In the genomic region with DNA sequence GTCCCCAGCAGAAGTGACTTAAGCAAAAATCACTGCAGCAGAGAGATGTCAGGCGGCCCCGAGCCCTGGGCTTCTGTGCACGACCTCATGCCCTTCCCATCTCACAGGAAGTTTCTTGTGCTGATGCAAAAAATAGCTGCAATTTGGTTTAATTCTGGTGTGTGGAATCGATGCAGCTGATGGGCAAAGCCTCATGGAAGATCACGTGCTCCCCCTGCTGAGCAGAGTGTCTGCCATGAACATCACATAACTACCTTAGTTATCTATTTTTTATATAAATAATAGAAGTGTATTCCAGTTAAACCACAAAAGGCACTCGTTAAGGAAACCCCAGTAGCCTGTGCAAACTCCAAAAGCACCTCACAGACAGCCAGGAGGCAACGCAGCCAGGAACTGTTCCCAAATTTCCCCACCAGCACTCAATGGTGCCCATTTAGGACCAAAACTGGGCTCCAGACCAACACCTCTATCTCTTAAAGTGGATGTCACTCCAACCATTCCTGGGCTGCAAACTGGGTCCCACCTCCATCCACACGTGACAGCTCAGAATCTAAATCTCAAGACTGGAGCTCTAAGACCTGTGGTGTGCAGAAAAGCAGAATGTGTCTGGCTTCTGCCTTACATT, we compare ENCODE assay signal across 13 mouse cellular contexts.
A peak's percentile ranks its signal among the peaks of the same experiment; 100 is the strongest.
DNase-seq lines count a peak whose midpoint lies in the region; ATAC-seq and TF ChIP-seq lines count a peak whose summit lies in the region.
"Had no signal": no experiment of that assay in that cellular context is flagged by ENCODE, and none has a peak within 500 bp of the region (broad histone marks: within the 10 kb centered on the region; RNA-seq: fewer than 3 reads in every experiment).

No protein-coding gene starts in this region.

- no peaks in the 10 kb centered on the region for H3K36me3 ChIP-seq in heart, adult 2 months (ENCODE audit: control insufficient read depth, insufficient read depth, low read length)
- H3K36me3 ChIP-seq in heart, embryonic 12.5 days = no peaks in the 10 kb centered on the region
- no peaks in the 10 kb centered on the region for H3K36me3 ChIP-seq in midbrain, embryonic 14.5 days (ENCODE audit: control insufficient read depth, insufficient read depth, low read length)
- no peaks in the 10 kb centered on the region for H3K36me3 ChIP-seq in midbrain, embryonic 10.5 days
- H3K36me3 ChIP-seq: embryonic facial prominence, embryonic 13.5 days; liver, embryonic 13.5 days; midbrain, embryonic 12.5 days had no signal

- intact Hi-C loops in heart, adult 2 months (cut with DNase I) = loop anchor here (5.0 kb wide), 1 partner anchor 40 kb away; no protein-coding TSS in a partner anchor
- intact Hi-C loops in heart, postnatal 10 days (cut with DNase I) = no loop called here

- H3K79me2 ChIP-seq in heart, adult 2 months (replicated peaks; ENCODE audit: control insufficient read depth, insufficient read depth, low read length) = no peaks in the 10 kb centered on the region

- TF ChIP-seq CTCF in heart, adult 2 months (IDR thresholded peaks at IDR 0.05) = 0 out of 2 replicates have a peak, but pooled peaks have one; percentile 17

- no peak overlapping the region for H3K4me2 ChIP-seq in heart, embryonic 12.5 days
- H3K4me2 ChIP-seq in midbrain, embryonic 14.5 days (ENCODE audit: low read length) = no peak overlapping the region
- H3K4me2 ChIP-seq: embryonic facial prominence, embryonic 13.5 days; liver, embryonic 13.5 days; midbrain, embryonic 12.5 days had no signal

- TF ChIP-seq EP300 in heart, adult 2 months (IDR thresholded peaks at IDR 0.05; ENCODE audit: insufficient read depth, low read depth, low read length) = 0 out of 2 replicates have a peak, but pooled peaks have one; percentile 53

- no peaks in the 10 kb centered on the region; the same call in 1 of the 2 replicates for H3K4me1 ChIP-seq in heart, adult 2 months (ENCODE audit: control insufficient read depth, insufficient read depth, low read length)
- H3K4me1 ChIP-seq in heart, embryonic 12.5 days (replicated peaks) = peaks cover 13% of the 10 kb centered on the region
- 0 out of 2 replicates have a peak, but pooled peaks cover 3% of the 10 kb centered on the region for H3K4me1 ChIP-seq in midbrain, embryonic 14.5 days (ENCODE audit: control insufficient read depth, insufficient read depth, low read length)
- peaks cover 22% of the 10 kb centered on the region for H3K4me1 ChIP-seq in midbrain, embryonic 10.5 days

- peak overlapping the region; percentile 55 for H3K27ac ChIP-seq in heart, adult 2 months
- no peak overlapping the region for H3K27ac ChIP-seq in heart, embryonic 12.5 days (ENCODE audit: poor library complexity, severe bottlenecking)
- H3K27ac ChIP-seq in midbrain, embryonic 14.5 days (replicated peaks; ENCODE audit: low read depth, low read length) = no peak overlapping the region
- no peak overlapping the region for H3K27ac ChIP-seq in midbrain, embryonic 10.5 days (replicated peaks)
- H3K27ac ChIP-seq: embryonic facial prominence, embryonic 13.5 days; liver, embryonic 13.5 days; midbrain, embryonic 12.5 days had no signal

- H3K9ac ChIP-seq in heart, adult 2 months (ENCODE audit: low read depth, low read length) = no peak overlapping the region; the same call in 1 of the 2 replicates
- H3K9ac ChIP-seq in heart, embryonic 12.5 days = no peak overlapping the region
- H3K9ac ChIP-seq in midbrain, embryonic 14.5 days (replicated peaks; ENCODE audit: low read length) = no peak overlapping the region
- H3K9ac ChIP-seq: embryonic facial prominence, embryonic 13.5 days; liver, embryonic 13.5 days; midbrain, embryonic 12.5 days had no signal

- ATAC-seq in heart, embryonic 12.5 days (ENCODE audit: insufficient number of reproducible peaks, low FRiP score) = no peak
- ATAC-seq in midbrain, embryonic 14.5 days (ENCODE audit: low FRiP score, low TSS enrichment) = no peak
- ATAC-seq: lung, postnatal 0 days had no signal

- no peaks in the 10 kb centered on the region for H3K9me3 ChIP-seq in heart, embryonic 12.5 days (replicated peaks)
- no peaks in the 10 kb centered on the region for H3K9me3 ChIP-seq in midbrain, embryonic 14.5 days (ENCODE audit: control insufficient read depth, low read length)
- no peaks in the 10 kb centered on the region for H3K9me3 ChIP-seq in midbrain, embryonic 10.5 days (replicated peaks)
- H3K9me3 ChIP-seq: embryonic facial prominence, embryonic 13.5 days; liver, embryonic 13.5 days; midbrain, embryonic 12.5 days had no signal

- H3K27me3 ChIP-seq in heart, adult 2 months (ENCODE audit: control insufficient read depth, insufficient read depth, low read length) = no peaks in the 10 kb centered on the region
- no peaks in the 10 kb centered on the region for H3K27me3 ChIP-seq in heart, embryonic 12.5 days (replicated peaks)
- H3K27me3 ChIP-seq in midbrain, embryonic 14.5 days (ENCODE audit: control insufficient read depth, insufficient read depth, low read length) = no peaks in the 10 kb centered on the region
- H3K27me3 ChIP-seq in midbrain, embryonic 10.5 days (ENCODE audit: low read depth, poor library complexity, severe bottlenecking) = no peaks in the 10 kb centered on the region
- H3K27me3 ChIP-seq: embryonic facial prominence, embryonic 13.5 days; liver, embryonic 13.5 days; midbrain, embryonic 12.5 days had no signal

- no peak for TF ChIP-seq POLR2A in heart, adult 2 months (IDR thresholded peaks at IDR 0.05; ENCODE audit: insufficient read depth, low read depth, low read length)

- 31% methylated on average over 8 of the region's 8 CpGs for WGBS in heart, adult 2 months
- 51% methylated on average over 8 of the region's 8 CpGs for WGBS in heart, embryonic 12.5 days
- 75% methylated on average over 8 of the region's 8 CpGs for WGBS in midbrain, embryonic 14.5 days
- 85% methylated on average over 8 of the region's 8 CpGs for WGBS in midbrain, embryonic 10.5 days

- H3K4me3 ChIP-seq in heart, adult 2 months = no peak overlapping the region
- H3K4me3 ChIP-seq in heart, embryonic 12.5 days = no peak overlapping the region
- H3K4me3 ChIP-seq in midbrain, embryonic 14.5 days (replicated peaks; ENCODE audit: low read depth, low read length) = no peak overlapping the region
- H3K4me3 ChIP-seq in midbrain, embryonic 10.5 days = no peak overlapping the region
- H3K4me3 ChIP-seq: embryonic facial prominence, embryonic 13.5 days; liver, embryonic 13.5 days; midbrain, embryonic 12.5 days had no signal

- DNase-seq in heart, adult 2 months = peak in 1 of 2 experiments; percentile 51
- peak; percentile 59 for DNase-seq in midbrain, embryonic 14.5 days
- no peak for DNase-seq in midbrain, embryonic 10.5 days (ENCODE audit: low spot score)
- peak; percentile 61 to 65 for DNase-seq in heart, postnatal 10 days
- DNase-seq in right cerebral cortex, postnatal 4 days = peak; percentile 31
- DNase-seq in lung, postnatal 4 days = no peak
- DNase-seq in left cerebral cortex, adult 11 months (ENCODE audit: low spot score) = no peak
- DNase-seq: adrenal gland, adult 8-10 months; liver, embryonic 13.5 days had no signal

Comparison
In these comparisons a context has a peak if more than half of its experiments do, and no peak if none do; other contexts are left out.
1. DNase-seq: peak in midbrain, embryonic 14.5 days (single experiment), heart, postnatal 10 days (2 of 2) and right cerebral cortex, postnatal 4 days (single experiment); none in midbrain, embryonic 10.5 days (single experiment), lung, postnatal 4 days (0 of 2) and left cerebral cortex, adult 11 months (single experiment).